Mouse (Mus musculus): Measurements from ENCODE around the gene Xcr1. TPM values are rescaled to one million over a fixed set of nuclear protein-coding genes. Genes with fewer than 3 reads are reported as not detected.

Gene Xcr1
- polyA plus RNA-seq, 1 experiment from 2014 or later = not detected

DNA sequence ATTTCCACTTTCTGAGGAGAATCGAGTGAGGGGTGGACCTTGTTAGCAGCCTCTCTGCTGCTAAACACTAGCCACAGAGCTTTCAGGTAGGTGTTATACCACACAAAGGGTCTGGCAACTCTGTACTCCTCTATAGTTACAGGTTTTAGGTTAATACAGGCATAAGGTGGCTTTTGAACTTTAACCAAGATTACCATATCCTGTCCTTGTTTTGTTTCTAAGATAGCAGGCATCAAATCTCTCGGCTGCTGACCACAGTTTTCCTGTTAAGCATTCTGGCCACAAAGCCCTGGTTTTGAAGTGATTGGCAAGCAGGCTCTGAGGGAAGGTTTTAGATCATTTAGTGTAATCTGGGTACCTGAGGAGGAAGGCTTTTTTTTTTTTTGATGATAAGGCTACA, 47.5 kb downstream of the Xcr1 start:
- Histone ChIP-seq H3K27me3 (replicated peaks) (no peaks in the 10 kb centered on the region), H3K4me3 (no peak overlapping the region), H3K36me3 (peaks cover 76% of the 10 kb centered on the region), H3K4me2 (no peak overlapping the region), H3K9ac (no peak overlapping the region), H3K4me1 (no peaks in the 10 kb centered on the region), H3K9me3 (replicated peaks) (no peaks in the 10 kb centered on the region), H3K27ac (no peak overlapping the region)
- 53% methylated on average over 2 of the region's 2 CpGs for WGBS (ENCODE audit: insufficient replicate concordance)
- no peak for ATAC-seq

DNA sequence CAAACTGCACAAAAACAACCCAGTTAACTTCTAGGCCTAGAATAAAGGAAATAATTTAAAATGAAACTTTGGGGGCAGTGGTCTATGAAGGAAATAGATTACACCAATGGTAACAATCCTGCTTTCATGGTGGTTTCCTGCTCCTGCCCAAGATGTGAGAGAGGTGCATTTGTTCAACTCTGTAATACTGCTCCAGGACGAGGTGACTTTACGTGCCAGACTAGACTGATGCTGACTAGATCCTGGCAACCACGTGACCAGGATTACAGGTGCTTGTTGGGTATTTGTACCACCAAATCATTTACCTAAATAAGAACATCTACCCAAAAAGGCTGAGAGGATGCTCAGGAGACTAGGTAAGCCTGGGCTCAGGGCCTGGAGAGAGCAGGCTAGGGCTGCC, 50.0 kb downstream of the Xcr1 start:
- WGBS (ENCODE audit: insufficient replicate concordance) = 80% methylated on average over 3 of the region's 3 CpGs

DNA sequence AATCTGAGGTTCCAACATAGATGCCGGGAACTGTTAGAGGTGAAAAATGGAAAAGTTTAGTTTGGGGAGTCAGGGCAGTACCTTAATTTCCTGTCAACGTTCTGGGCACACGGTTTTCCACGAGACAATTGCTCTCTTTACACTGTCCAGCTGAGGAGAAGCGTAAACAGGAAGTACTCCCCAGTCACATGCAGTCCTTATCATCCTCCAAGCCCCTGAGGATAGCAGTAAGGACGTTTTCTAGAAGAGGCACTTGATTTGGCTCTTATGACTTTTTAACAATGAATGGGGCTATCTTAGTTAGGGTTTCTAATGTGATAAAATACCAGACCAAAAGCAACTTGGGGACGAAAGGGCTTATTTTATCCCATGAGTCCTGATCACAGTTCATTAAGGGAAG, 53.2 kb downstream of the Xcr1 start:
- WGBS (ENCODE audit: insufficient replicate concordance) = 38% methylated on average over 7 of the region's 7 CpGs
- H3K4me2 ChIP-seq = no peak overlapping the region
- H3K4me3 ChIP-seq = no peak overlapping the region
- H3K9ac ChIP-seq = no peak overlapping the region
- no peak for ATAC-seq
- H3K27ac ChIP-seq = no peak overlapping the region
- H3K4me1 ChIP-seq = no peaks in the 10 kb centered on the region
- peaks cover 38% of the 10 kb centered on the region for H3K36me3 ChIP-seq
- H3K9me3 ChIP-seq (replicated peaks) = no peaks in the 10 kb centered on the region
- H3K27me3 ChIP-seq (replicated peaks) = no peaks in the 10 kb centered on the region

More for the DNA sequence above, 50.0 kb downstream of the Xcr1 start:
- Histone ChIP-seq H3K27ac (no peak overlapping the region), H3K27me3 (replicated peaks) (no peaks in the 10 kb centered on the region), H3K36me3 (peaks cover 59% of the 10 kb centered on the region), H3K9ac (no peak overlapping the region), H3K4me3 (no peak overlapping the region), H3K9me3 (replicated peaks) (no peaks in the 10 kb centered on the region), H3K4me1 (no peaks in the 10 kb centered on the region), H3K4me2 (no peak overlapping the region)
- no peak for ATAC-seq

DNA sequence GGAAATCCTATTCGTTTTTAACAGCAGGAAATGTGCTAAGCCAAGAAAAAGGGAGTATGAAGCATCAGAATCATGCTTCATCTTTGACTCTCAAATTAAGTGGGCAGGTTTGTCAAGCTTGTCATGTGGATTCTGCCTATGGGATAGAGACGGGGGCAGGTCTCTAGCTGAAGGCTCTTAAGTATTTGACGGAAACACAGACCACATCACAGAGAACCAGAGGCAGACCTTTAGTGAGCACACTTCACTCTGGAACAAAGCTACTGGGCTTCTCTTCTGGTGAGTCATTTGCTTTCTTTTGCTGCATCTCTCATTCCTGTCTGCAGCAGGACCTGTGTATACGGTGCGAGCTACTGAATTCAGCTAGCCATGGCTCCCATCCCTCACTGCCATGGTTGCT, 55.6 kb downstream of the Xcr1 start, which contains the start of gene Cxcr6:
Gene Cxcr6 (plus strand): TSS at position 209 of the 400 bp plus-strand sequence.
- H3K9ac ChIP-seq = no peak within 1 kb of the TSS
- no peak within 1 kb of the TSS for H3K27ac ChIP-seq
- no peaks in the 10 kb centered on the region for H3K9me3 ChIP-seq (replicated peaks)
- no peaks in the 10 kb centered on the region for H3K4me1 ChIP-seq
- ATAC-seq = no peak
- H3K36me3 ChIP-seq = peaks cover 41% of the 10 kb centered on the region
- WGBS (ENCODE audit: insufficient replicate concordance) = 79% methylated on average over 5 of the region's 5 CpGs
- H3K4me3 ChIP-seq = no peak within 1 kb of the TSS
- H3K27me3 ChIP-seq (replicated peaks) = no peaks in the 10 kb centered on the region
- H3K4me2 ChIP-seq = no peak within 1 kb of the TSS

DNA sequence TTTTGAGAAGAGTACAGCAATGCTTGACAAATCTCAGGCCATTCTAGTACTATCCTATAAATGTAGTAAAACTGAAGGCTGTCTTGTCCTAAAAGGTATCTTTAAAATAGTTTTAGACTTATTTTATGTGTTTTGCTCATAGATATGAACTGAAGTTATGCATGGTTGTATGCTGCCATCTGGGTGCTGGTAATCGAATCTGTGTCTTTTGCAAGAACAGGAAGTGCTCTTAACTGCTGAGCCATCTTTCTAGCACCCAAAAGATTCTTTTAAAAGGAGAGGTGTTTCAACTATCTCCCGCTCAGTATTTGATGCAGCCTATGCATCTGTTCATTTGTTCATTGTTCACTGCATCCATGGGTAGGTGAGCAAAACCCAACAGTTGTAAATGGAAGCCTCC, 56.6 kb downstream of the Xcr1 start:
- Histone ChIP-seq H3K9me3 (replicated peaks) (no peaks in the 10 kb centered on the region), H3K27ac (no peak overlapping the region), H3K9ac (no peak overlapping the region), H3K4me1 (no peaks in the 10 kb centered on the region), H3K27me3 (replicated peaks) (no peaks in the 10 kb centered on the region), H3K36me3 (peaks cover 41% of the 10 kb centered on the region), H3K4me3 (no peak overlapping the region), H3K4me2 (no peak overlapping the region)
- WGBS (ENCODE audit: insufficient replicate concordance) = 82% methylated on average over 2 of the region's 2 CpGs
- ATAC-seq = no peak

DNA sequence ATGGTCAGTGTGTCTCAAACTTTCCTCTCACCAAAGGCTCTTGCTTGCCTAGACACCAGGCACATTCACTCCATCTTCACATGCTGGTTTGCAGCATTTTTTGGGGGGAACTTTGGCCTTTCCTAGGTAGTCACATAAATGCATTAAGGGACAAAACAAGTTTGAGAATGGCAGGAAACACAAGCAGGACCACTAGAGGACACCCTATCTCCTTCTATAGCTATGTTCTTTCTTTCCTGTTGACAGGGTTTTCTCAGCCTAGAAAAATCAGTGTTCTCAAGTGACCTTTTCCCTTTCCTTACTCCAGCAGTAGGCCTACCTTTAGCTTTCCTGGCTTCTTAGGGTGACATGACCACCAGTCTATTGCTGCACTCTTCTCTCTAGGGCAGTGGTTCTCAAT, 58.9 kb downstream of the Xcr1 start:
- H3K27me3 ChIP-seq (replicated peaks) = no peaks in the 10 kb centered on the region
- H3K27ac ChIP-seq = no peak overlapping the region
- H3K4me3 ChIP-seq = no peak overlapping the region
- H3K9ac ChIP-seq = no peak overlapping the region
- no peak for ATAC-seq
- peaks cover 37% of the 10 kb centered on the region for H3K36me3 ChIP-seq
- no peak overlapping the region for H3K4me2 ChIP-seq
- no peaks in the 10 kb centered on the region for H3K4me1 ChIP-seq
- no peaks in the 10 kb centered on the region for H3K9me3 ChIP-seq (replicated peaks)

DNA sequence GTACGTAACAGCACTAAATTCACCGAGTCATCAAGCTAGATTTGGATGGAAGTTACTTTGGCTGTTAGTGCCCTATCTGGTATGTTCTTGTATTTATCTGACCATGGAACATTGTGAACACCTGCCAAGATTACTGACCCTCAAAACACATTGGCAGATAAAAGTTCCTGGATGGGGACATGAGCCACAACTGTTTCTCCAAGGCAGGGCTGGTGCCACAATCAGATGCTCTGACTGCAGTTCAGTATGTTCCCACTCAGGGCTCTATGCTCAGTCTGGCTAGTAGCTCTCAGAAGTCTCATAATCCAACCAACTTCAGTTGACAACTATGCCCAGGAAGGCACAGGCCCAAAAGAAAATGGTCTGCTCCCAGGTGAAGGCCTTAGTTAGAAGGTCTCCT, 59.4 kb downstream of the Xcr1 start:
- H3K36me3 ChIP-seq = peaks cover 42% of the 10 kb centered on the region
- no peak for ATAC-seq
- 75% methylated on average over 2 of the region's 2 CpGs for WGBS (ENCODE audit: insufficient replicate concordance)

More for the DNA sequence above, 59.4 kb downstream of the Xcr1 start:
- H3K27ac ChIP-seq = no peak overlapping the region
- H3K4me1 ChIP-seq = no peaks in the 10 kb centered on the region
- H3K27me3 ChIP-seq (replicated peaks) = no peaks in the 10 kb centered on the region
- no peaks in the 10 kb centered on the region for H3K9me3 ChIP-seq (replicated peaks)
- no peak overlapping the region for H3K9ac ChIP-seq
- H3K4me3 ChIP-seq = no peak overlapping the region
- no peak overlapping the region for H3K4me2 ChIP-seq

Other genes with a start within 250 kb of the Xcr1 start
- gene Slc6a20b, start 229.5 kb downstream of the Xcr1 start, polyA plus RNA-seq (2016; fragmentation: Nextera tagmentation; extraction: Ambion mirVana) = 0.10 and 0.14 TPM in 2 replicates
- gene Ccr9, start 183.6 kb downstream of the Xcr1 start, polyA plus RNA-seq (2016; fragmentation: Nextera tagmentation; extraction: Ambion mirVana) = 0.26 and 0.37 TPM in 2 replicates
- 0.69 and 0.75 TPM in 2 replicates for gene Slc6a20a, start 183.1 kb downstream of the Xcr1 start, polyA plus RNA-seq (2016; fragmentation: Nextera tagmentation; extraction: Ambion mirVana)
- gene Lztfl1, start 144.3 kb downstream of the Xcr1 start, polyA plus RNA-seq (2016; fragmentation: Nextera tagmentation; extraction: Ambion mirVana) = 22.0 and 25.6 TPM in 2 replicates
- 0.06 and 0.13 TPM in 2 replicates for gene Cxcr6, start 55.6 kb downstream of the Xcr1 start, polyA plus RNA-seq (2016; fragmentation: Nextera tagmentation; extraction: Ambion mirVana)
- gene Fyco1, start 10.1 kb downstream of the Xcr1 start, polyA plus RNA-seq (2016; fragmentation: Nextera tagmentation; extraction: Ambion mirVana) = 5.4 and 5.6 TPM in 2 replicates
- 1.4 and 1.6 TPM in 2 replicates for gene Ccr1, start 106.7 kb upstream of the Xcr1 start, polyA plus RNA-seq (2016; fragmentation: Nextera tagmentation; extraction: Ambion mirVana)
- gene Ccr1l1, start 116.4 kb upstream of the Xcr1 start, polyA plus RNA-seq (2016; fragmentation: Nextera tagmentation; extraction: Ambion mirVana) = not detected in 2 replicates
- gene Ccr3, start 159.9 kb upstream of the Xcr1 start, polyA plus RNA-seq (2016; fragmentation: Nextera tagmentation; extraction: Ambion mirVana) = 0.05 TPM in 1 of 2 replicates, not detected in the other
- 1.9 TPM in 2 replicates for gene Ccr2, start 239.9 kb upstream of the Xcr1 start, polyA plus RNA-seq (2016; fragmentation: Nextera tagmentation; extraction: Ambion mirVana)